Mouse (Mus musculus) midbrain, embryonic 11.5 days (tissue): Measurements from ENCODE around the gene Map4k5. TPM values are rescaled to one million over a fixed set of nuclear protein-coding genes. Genes with fewer than 3 reads are reported as not detected.

Experiments
- ATAC-seq: fragments of 200-750 bp; cut with Nextera tagmentation; 2 replicates; pipeline ENCODE4 v1.8.0; 2017; ENCODE audit warnings: moderate TSS enrichment, moderate library complexity; ENCODE audit not compliant: low FRiP score
- DNase-seq: peaks from one replicate; pipeline ENCODE4 v3.0.0; 2015; ENCODE audit warnings: low spot score; ENCODE audit errors: missing footprints
- H3K27ac ChIP-seq: fragments of 300-500 bp; sonication (generic); 2 replicates; pipeline ENCODE4 v1.5.1; 2014; ENCODE audit warnings: low read depth, low read length
- H3K27me3 ChIP-seq: fragments of 300-500 bp; sonication (generic); 2 replicates; pipeline ENCODE4 v1.6.1; 2014; ENCODE audit warnings: mild to moderate bottlenecking, low read length, moderate library complexity, mixed read lengths; ENCODE audit not compliant: control insufficient read depth, insufficient read depth
- H3K36me3 ChIP-seq: fragments of 300-500 bp; sonication (generic); 2 replicates; pipeline ENCODE4 v1.6.1; 2014; ENCODE audit warnings: mild to moderate bottlenecking, low read length, moderate library complexity, mixed read lengths; ENCODE audit not compliant: control insufficient read depth, insufficient read depth
- H3K4me1 ChIP-seq: fragments of 300-500 bp; sonication (generic); 2 replicates; pipeline ENCODE4 v1.6.1; 2014; ENCODE audit warnings: low read length; ENCODE audit not compliant: control insufficient read depth, insufficient read depth
- H3K4me2 ChIP-seq: fragments of 300-500 bp; sonication (generic); 2 replicates; pipeline ENCODE4 v1.6.1; 2014; ENCODE audit warnings: mild to moderate bottlenecking, moderate library complexity
- H3K4me3 ChIP-seq: fragments of 300-500 bp; sonication (generic); 2 replicates; pipeline ENCODE4 v1.5.1; 2014; ENCODE audit warnings: low read depth, low read length
- H3K9ac ChIP-seq: fragments of 300-500 bp; sonication (generic); 2 replicates; pipeline ENCODE4 v1.6.1; 2014; ENCODE audit warnings: low read length
- H3K9me3 ChIP-seq: fragments of 300-500 bp; sonication (generic); 2 replicates; pipeline ENCODE4 v1.6.1; 2016; ENCODE audit warnings: low read length; ENCODE audit not compliant: control insufficient read depth
- WGBS: fragments of 180-500 bp; shearing (Covaris S2); extraction: QIAGEN DNeasy Blood & Tissue Kit; methylation state at CpG from one replicate; pipeline ENCODE4 v1.1.7; 2014; 5-methylcytosine and 5-hydroxymethylcytosine counted together
- polyA plus RNA-seq: library from polyadenylated mRNA; unstranded; fragments of >200 nt; fragmentation: Nextera tagmentation; extraction: Ambion mirVana; gene quantifications from 2 replicates; pipeline ENCODE4 v1.2.1, GENCODE M21; 2014

Gene Map4k5
- polyA plus RNA-seq, 1 experiment from 2014 or later: 27.7 TPM

DNA sequence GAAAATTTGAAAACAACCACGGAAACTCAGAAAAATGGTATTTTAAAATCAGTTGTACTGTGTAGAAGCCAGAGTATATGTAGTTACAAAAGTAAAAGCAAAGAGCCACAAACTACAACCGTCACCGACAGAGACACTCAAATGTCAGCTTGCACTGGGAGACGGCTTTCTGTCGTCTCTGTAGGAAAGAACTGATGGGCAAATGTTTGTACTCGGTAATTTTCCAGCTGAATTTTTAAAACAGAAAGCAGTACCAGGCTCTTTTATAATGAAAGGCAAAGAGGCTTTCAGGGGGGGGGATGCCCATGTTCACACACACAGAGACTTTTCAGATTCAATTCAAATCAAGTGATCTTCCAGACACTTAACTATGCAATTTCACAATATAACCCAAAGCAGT lies 13.3 kb downstream of the Map4k5 start:
- no peak for DNase-seq

GRCm38 (mm10) chr12:69879172-69879665 lies 13.8 kb downstream of the Map4k5 start:
- Histone ChIP-seq H3K4me2 (no peak overlapping the region), H3K27ac (no peak overlapping the region)

More for the DNA sequence above, 13.3 kb downstream of the Map4k5 start:
- no peaks in the 10 kb centered on the region for H3K36me3 ChIP-seq
- WGBS: 14% methylated on average over 6 of the region's 6 CpGs
- H3K9ac ChIP-seq: no peak overlapping the region
- H3K27me3 ChIP-seq: no peaks in the 10 kb centered on the region
- H3K4me1 ChIP-seq: peaks cover 9% of the 10 kb centered on the region
- no peaks in the 10 kb centered on the region for H3K9me3 ChIP-seq
- H3K4me2 ChIP-seq: no peak overlapping the region
- no peak for ATAC-seq
- no peak overlapping the region for H3K27ac ChIP-seq
- no peak overlapping the region for H3K4me3 ChIP-seq

DNA sequence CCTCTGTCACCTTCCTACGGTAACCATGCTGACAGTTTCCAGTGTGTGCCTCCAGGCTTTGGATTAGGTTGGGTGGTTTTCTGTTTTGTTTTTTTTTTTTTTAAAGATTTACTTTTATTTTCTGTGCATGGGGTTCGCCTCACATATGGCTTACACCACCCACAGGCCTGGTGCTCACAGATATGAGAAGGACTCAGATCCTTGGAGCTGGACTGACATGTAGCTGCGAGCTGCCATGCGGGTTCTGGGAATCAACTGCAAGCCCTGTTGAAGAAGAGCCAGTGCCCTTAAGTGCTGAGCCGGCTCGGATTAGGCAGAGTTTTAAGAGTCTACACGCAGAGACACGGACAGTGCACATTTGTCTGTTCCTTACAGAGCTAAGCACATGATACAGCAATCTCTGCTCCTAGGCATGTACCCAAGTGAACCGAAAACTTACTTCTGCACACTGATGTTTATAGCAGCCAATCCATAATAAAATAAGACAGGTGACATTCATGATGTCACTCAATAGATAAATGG lies 15.1 kb downstream of the Map4k5 start:
- 90% methylated on average over 9 of the region's 9 CpGs for WGBS
- H3K27me3 ChIP-seq: no peaks in the 10 kb centered on the region
- H3K4me3 ChIP-seq: no peak overlapping the region
- H3K4me1 ChIP-seq: peaks cover 9% of the 10 kb centered on the region
- H3K9me3 ChIP-seq: no peaks in the 10 kb centered on the region
- H3K4me2 ChIP-seq: no peak overlapping the region
- DNase-seq: no peak
- H3K27ac ChIP-seq: no peak overlapping the region
- H3K9ac ChIP-seq: no peak overlapping the region
- ATAC-seq: no peak
- no peaks in the 10 kb centered on the region for H3K36me3 ChIP-seq

More at GRCm38 (mm10) chr12:69879172-69879665, 13.8 kb downstream of the Map4k5 start:
- Histone ChIP-seq H3K9ac (no peak overlapping the region), H3K27me3 (no peaks in the 10 kb centered on the region), H3K36me3 (no peaks in the 10 kb centered on the region), H3K4me3 (no peak overlapping the region), H3K9me3 (no peaks in the 10 kb centered on the region), H3K4me1 (peaks cover 9% of the 10 kb centered on the region)
- WGBS: 6% methylated on average over 4 of the region's 4 CpGs
- DNase-seq: peak; percentile 87
- ATAC-seq: peak; percentile 84

DNA sequence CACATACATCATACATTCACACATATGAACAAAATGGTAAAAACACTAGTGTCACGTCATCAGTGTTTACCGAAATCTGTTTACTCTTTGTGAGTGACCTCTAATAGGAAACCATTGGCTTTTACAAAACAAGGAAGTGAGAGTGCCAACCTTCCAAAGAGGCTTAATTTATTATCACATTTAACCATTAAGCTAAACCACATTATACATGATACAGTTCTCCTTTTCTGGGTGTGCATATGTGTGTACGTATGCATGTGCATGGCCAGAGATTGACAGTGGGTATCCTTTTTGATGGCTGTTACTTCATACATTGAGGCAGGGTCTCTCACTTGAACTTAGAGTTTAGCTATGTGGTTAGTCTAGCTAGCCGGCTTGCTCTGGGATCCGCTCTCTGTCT lies 21.4 kb downstream of the Map4k5 start:
- no peak overlapping the region for H3K9ac ChIP-seq
- H3K27ac ChIP-seq: no peak overlapping the region
- H3K4me3 ChIP-seq: no peak overlapping the region
- H3K27me3 ChIP-seq: no peaks in the 10 kb centered on the region
- no peak for DNase-seq
- 95% methylated on average over 5 of the region's 5 CpGs for WGBS
- no peak for ATAC-seq
- no peaks in the 10 kb centered on the region for H3K36me3 ChIP-seq
- no peaks in the 10 kb centered on the region for H3K9me3 ChIP-seq
- H3K4me2 ChIP-seq: no peak overlapping the region
- H3K4me1 ChIP-seq: no peaks in the 10 kb centered on the region

GRCm38 (mm10) chr12:69867338-69867737 lies 25.7 kb downstream of the Map4k5 start:
- WGBS: 89% methylated on average over 5 of the region's 5 CpGs
- Histone ChIP-seq H3K27ac (no peak overlapping the region), H3K4me1 (no peaks in the 10 kb centered on the region), H3K4me3 (no peak overlapping the region), H3K9ac (no peak overlapping the region), H3K36me3 (no peaks in the 10 kb centered on the region), H3K9me3 (no peaks in the 10 kb centered on the region), H3K4me2 (no peak overlapping the region), H3K27me3 (no peaks in the 10 kb centered on the region)
- ATAC-seq (no peak), DNase-seq (no peak)

- ATAC-seq (no peak), DNase-seq (no peak)
- Histone ChIP-seq H3K27ac (no peak overlapping the region), H3K9me3 (no peaks in the 10 kb centered on the region), H3K4me1 (no peaks in the 10 kb centered on the region), H3K4me2 (no peak overlapping the region), H3K27me3 (no peaks in the 10 kb centered on the region), H3K36me3 (no peaks in the 10 kb centered on the region), H3K4me3 (no peak overlapping the region), H3K9ac (no peak overlapping the region)
- 81% methylated on average over 4 of the region's 4 CpGs for WGBS
Observed at GRCm38 (mm10) chr12:69864164-69864692, 28.8 kb downstream of the Map4k5 start.

- Histone ChIP-seq H3K4me1 (no peaks in the 10 kb centered on the region), H3K9me3 (no peaks in the 10 kb centered on the region), H3K27ac (no peak overlapping the region), H3K9ac (no peak overlapping the region), H3K4me2 (no peak overlapping the region), H3K27me3 (no peaks in the 10 kb centered on the region), H3K4me3 (no peak overlapping the region), H3K36me3 (no peaks in the 10 kb centered on the region)
- ATAC-seq (no peak), DNase-seq (no peak)
- WGBS: 86% methylated on average over 5 of the region's 5 CpGs
Observed at GRCm38 (mm10) chr12:69863505-69863904, 29.5 kb downstream of the Map4k5 start.

GRCm38 (mm10) chr12:69858847-69859246 lies 34.2 kb downstream of the Map4k5 start:
- no peak overlapping the region for H3K4me3 ChIP-seq
- no peak for ATAC-seq

GRCm38 (mm10) chr12:69857597-69857996 lies 35.4 kb downstream of the Map4k5 start:
- 92% methylated on average over 2 of the region's 2 CpGs for WGBS
- Histone ChIP-seq H3K4me3 (no peak overlapping the region), H3K9ac (no peak overlapping the region)

More at GRCm38 (mm10) chr12:69858847-69859246, 34.2 kb downstream of the Map4k5 start:
- Histone ChIP-seq H3K27ac (no peak overlapping the region), H3K36me3 (no peaks in the 10 kb centered on the region), H3K4me2 (no peak overlapping the region), H3K27me3 (no peaks in the 10 kb centered on the region), H3K9me3 (no peaks in the 10 kb centered on the region), H3K9ac (no peak overlapping the region), H3K4me1 (no peaks in the 10 kb centered on the region)
- 94% methylated on average over 4 of the region's 4 CpGs for WGBS
- DNase-seq: no peak

More at GRCm38 (mm10) chr12:69857597-69857996, 35.4 kb downstream of the Map4k5 start:
- no peaks in the 10 kb centered on the region for H3K36me3 ChIP-seq
- DNase-seq: no peak
- H3K27me3 ChIP-seq: no peaks in the 10 kb centered on the region
- H3K4me1 ChIP-seq: no peaks in the 10 kb centered on the region
- ATAC-seq: no peak
- H3K27ac ChIP-seq: no peak overlapping the region
- no peak overlapping the region for H3K4me2 ChIP-seq
- H3K9me3 ChIP-seq: no peaks in the 10 kb centered on the region
